Mouse (Mus musculus): ENCODE data around the gene Cobll1.
"Not testable (repeated sequence)": the region's sequence is repeated elsewhere in the genome, so short reads cannot be mapped to it uniquely, and the experiment has no call there.

The Cobll1 gene

DNA sequence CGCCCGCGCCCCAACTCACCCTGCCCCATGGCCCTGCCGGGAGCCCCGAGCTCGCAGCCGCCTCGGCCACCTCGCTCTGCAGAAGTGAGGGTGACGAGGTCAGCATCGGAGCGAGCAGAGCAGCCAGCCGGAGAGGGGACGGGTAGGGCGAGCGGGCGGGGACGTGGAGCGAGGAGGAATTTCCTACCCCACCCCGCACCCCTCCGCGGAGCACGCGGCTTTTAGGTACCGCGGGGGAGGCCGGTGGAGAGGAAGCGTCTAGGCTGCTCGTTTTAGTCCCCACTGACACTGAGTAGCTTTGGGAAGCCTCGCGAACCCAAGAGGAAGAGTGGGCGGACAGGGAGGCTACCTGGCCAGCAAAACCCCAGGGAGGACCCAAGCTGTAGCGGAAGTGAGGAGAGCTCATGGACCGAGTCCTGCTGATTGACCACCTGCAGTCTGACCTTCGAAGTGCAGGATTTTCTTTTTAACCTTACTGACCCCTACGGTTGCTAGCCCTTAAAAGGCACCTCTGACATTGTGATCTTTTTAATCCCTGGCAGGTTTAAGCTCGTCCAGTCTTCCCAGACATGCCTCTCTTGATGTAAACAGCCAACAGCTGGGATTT, at the start of gene Cobll1:
Cobll1 (minus strand) TSS at position 440 of the 607 bp plus-strand sequence.
- no peak for DNase-seq (ENCODE audit: low read depth, low spot score)

DNA sequence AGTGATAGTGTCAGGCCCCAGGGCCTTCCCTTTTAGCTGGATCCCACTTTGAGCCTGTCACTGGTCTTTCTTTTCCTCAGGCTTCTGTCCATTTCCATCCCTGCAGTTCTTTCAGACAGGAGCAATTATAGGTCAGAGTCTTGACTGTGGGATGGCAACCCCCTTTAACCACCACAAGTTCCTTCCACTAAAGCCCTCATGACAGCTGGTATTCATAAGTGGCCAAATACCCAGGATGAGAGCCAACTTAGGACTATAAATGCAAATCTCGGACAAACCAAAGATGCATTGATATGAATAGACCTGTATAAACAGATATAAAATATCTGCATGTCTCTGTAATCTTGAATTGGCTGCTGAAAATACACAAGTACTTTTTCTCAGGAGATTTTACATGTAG, 49.5 kb upstream of the Cobll1 start:
- DNase-seq (ENCODE audit: low read depth, low spot score) = no peak

DNA sequence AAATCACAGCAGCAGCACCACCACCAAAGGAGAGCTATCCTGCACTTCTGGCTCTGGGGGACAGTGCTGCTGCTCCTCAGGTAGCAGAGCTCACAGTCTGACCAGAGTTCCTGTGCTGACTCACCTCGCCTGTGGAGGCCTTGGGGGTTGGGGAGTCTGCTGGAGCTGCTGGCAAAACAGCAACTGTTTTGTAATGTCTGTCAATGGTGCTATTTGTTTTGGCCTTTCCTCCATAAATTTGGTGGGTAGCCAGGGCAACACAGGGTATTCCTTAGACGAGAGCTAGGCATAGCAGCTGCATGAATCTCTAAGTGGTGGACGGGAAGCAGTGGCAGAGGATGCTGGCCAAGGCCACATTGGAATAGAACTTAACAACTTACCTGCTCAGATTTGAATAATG, 46.2 kb upstream of the Cobll1 start:
- DNase-seq (ENCODE audit: low read depth, low spot score) = peak; percentile 70

DNA sequence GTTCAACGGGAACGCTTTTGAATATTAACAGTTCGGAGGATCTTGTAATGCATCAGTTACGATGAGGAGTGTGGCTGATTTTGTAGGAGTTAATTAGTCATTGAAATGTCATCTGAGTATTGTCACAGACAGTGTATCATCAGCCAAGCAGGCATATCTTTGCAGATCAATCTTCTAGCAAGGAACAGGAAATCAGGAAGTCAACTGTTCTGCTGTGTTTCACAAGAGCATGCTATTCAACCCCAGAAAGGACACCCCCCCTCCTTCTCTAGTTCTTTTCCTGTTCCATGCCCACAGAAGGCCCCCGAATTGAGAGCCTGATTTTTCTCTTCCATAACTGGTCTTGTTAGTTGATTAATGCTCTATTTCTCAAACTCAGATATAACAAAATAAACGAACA, 43.8 kb upstream of the Cobll1 start:
- no peak for DNase-seq (ENCODE audit: low read depth, low spot score)

DNA sequence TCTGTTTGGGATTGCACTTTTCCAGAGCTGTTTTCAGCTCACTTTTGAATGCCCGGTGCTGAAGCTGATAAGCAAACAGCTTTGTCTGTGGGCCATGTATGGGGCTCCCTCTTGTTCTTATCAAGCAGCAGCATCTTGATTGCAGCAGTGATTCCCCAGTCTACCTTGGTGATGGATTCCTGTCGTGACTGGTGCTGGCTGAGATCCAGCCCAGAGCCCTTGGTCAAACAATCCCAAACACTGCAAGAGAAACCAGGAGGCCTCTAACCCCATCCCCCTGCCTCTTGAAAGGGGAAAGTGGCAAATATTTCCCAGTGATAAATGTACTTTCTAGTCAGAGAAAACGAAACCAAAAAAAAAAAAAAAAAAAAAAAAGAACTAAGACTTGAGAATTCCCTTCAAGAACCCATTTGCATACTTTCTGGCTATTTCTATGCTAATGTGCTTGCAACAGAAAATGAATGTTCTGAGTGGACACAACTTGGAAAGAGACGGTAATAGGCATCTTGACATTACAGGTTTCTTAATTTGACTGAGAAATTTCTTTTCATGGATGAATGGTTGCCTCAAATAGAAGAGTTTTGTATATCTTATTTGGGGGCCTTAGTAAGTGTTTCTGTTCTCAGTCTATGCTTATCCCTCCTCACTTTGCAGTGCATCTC, 40.0 kb upstream of the Cobll1 start:
- no peak for DNase-seq (ENCODE audit: low read depth, low spot score)

DNA sequence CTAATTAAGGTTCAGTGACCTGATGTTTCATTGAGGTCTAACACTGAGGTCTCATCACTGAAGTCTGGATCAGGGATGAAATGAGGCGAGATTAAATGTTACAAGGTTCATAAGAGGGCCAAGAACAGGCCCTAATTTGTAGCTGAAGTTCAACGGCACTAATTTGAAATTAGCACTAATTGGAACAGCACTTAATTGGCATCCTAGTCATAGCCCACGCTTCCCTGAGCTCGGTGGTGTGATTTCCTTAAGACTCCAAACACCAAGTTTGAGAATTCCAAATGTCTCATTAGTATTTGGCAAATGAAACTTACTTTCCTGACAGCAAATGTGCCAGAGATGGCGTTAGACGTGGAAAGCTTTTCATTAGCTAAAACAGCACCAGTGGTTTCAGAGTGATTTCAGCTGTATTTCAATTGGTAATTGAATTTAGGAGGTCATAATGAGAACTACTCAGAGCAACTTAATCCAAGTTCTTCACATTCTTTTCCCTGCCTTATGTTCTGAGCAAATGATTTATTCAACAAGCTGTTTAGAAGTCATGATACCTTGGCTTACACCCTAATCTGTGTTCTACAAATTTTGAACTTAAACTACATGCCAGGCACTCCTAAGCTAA, 36.3 kb upstream of the Cobll1 start:
- DNase-seq (ENCODE audit: low read depth, low spot score) = peak; percentile 15

DNA sequence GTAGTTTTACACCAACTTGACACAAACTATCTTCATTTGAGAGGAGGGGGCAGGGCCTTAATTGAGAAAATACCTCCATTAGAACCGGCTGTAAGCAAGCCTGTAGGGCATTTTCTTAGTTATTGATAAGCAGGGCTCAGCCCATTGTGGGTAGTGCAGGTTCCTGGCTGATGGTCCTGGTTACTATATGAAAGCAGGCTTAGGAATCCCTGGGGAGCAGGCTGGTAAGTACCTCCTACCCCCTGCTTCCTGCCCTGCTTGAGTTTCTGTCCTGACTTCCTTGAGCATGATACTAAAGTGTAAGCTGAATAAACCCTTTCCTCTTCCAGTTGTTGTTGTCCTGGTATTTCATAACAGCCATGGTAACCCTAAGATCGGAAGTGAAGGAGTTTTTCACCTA, 34.7 kb upstream of the Cobll1 start:
- no peak for DNase-seq (ENCODE audit: low read depth, low spot score)

DNA sequence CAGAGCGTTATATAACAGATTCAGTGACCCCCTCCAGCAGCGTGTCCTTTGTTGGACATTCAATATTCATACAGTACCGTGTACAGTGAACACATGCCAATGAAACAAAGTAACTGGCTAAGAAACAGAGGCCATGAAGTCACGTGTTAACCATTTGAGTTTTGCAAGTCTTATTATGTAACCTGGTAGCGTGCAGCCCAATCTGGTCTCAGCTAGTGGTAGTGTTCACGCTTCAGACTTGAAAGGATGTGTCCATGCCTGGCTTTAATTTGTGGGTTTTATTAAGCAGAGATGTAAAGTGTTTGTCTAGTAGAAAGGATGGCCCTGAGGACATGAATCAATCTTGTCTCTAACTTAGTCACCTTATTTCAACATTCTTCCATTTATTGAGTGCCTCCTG, 29.5 kb upstream of the Cobll1 start:
- DNase-seq (ENCODE audit: low read depth, low spot score) = no peak

DNA sequence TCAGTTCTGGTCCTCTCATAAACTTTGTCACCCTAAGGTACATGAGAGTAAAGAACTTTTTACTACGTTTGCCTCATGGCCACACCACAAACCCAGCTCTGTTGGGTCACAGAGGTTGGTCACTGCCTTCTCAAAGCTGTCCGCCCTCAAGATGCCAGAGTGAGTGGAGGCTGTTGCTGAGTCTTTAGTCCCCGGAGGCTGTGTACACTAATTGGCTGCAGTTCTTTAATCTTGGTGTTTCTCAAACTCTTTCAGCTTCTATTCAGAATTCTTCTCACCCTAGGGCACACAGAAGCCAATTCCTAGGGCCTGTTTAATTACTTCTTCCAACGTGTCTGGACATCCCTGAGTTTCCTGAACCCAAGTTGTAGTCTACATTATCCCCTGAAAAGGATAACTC, 28.6 kb upstream of the Cobll1 start:
- no peak for DNase-seq (ENCODE audit: low read depth, low spot score)

DNA sequence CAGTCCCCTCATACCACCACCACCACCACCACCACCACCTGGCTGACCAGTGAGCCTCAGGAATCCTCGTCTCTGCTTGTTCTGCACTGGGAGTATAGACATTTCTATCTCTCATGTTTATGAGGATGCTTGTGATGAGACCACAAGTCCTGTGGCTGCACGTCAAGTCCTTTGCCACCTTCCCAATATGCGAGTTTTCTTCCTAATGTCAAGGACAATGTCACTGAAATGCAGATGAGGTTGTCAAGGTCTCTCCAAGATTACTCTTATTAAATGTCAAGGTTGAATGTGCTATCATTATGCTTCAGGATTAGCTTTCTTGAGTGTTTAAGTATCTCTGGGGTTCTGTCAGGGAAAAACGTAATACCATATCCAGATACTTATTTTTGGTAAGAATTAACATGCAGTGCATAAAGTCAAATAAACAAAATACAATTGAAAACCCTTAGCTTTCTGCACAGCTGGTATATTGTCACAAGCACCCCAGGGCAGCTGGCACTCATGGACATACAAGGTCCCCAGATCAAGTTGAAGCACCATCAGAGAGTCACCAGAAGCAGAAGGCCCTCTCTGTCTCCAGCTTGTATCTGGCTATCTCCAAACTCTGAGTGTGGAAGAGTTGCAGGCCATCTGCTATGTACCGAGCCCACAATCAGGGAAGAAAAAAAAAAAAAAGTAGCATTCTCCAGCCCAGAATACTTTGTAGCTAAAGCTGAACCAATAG, 27.5 kb upstream of the Cobll1 start:
- no peak for DNase-seq (ENCODE audit: low read depth, low spot score)

DNA sequence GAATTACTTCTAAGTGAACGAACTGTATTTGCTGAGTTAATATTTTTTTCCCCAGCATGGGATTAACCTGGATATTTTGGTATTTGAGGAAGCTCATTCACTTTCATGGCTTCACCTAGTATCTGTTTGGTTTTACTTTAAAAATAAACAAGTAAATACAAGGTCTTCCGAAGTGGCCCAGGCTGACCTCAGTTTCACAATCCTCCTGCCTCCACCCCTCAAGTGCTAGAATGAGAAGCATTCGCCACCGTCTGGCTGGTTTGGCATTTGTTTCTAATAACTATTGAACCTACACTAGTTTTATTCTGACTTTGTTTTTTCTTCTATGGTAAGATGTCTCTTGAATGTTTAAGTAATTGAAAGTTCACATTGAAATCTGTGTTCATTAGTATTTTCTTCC, 23.0 kb upstream of the Cobll1 start:
- no peak for DNase-seq (ENCODE audit: low read depth, low spot score)

DNA sequence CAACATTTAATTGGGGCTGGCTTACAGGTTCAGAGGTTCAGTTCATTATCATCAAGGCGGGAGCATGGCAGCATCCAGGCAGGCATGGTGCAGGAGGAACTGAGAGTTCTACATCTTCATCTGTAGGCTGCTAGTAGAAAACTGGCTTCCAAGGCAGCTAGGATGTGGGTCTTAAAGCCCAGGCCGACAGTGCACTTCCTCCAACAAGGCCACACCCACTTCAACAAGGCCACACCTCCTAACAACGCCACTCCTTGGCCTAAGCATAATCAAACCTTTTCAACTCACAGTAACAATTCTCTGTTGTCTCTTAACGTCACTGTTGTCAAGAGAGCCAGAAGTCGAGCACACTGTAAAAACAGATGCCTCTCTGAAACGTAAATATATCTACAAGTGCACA, 21.6 kb upstream of the Cobll1 start:
- DNase-seq (ENCODE audit: low read depth, low spot score) = not testable (repeated sequence)

DNA sequence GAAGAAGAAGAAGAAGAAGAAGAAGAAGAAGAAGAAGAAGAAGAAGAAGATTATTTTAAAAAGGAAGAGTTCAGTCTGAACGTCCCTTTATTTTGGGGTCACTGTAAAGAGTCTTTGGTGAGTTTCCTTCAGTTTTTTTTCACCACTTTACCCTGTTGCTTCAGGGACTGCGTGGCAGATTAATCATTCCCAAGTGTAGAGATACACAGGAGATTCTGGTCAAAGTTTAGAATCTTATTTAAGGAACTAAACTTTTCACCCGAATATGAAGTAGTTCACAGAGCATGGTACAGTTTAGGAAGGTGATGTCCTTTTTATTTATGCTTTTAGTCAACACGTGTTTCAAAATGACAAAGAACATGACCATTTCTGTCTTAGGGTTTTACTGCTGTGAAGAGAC, 21.2 kb upstream of the Cobll1 start:
- DNase-seq (ENCODE audit: low read depth, low spot score) = no peak

DNA sequence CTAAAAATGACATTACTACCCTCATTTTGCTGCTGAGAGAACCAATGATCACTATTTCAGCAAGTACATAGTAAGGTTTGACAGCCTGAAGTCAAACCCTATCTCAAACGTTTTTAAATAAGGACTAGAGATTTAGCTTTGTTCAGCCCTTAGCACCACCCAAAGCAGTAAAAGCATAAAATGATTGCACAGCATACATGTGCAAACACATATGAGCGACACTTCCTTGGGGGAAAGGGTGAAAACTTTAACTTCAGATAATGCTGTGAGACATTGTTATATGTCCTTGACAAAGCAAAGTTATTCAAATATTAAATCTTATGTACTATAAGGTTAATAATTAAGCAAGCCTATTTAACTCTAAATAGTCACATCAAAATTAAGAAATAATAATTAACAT, 18.2 kb upstream of the Cobll1 start:
- no peak for DNase-seq (ENCODE audit: low read depth, low spot score)

DNA sequence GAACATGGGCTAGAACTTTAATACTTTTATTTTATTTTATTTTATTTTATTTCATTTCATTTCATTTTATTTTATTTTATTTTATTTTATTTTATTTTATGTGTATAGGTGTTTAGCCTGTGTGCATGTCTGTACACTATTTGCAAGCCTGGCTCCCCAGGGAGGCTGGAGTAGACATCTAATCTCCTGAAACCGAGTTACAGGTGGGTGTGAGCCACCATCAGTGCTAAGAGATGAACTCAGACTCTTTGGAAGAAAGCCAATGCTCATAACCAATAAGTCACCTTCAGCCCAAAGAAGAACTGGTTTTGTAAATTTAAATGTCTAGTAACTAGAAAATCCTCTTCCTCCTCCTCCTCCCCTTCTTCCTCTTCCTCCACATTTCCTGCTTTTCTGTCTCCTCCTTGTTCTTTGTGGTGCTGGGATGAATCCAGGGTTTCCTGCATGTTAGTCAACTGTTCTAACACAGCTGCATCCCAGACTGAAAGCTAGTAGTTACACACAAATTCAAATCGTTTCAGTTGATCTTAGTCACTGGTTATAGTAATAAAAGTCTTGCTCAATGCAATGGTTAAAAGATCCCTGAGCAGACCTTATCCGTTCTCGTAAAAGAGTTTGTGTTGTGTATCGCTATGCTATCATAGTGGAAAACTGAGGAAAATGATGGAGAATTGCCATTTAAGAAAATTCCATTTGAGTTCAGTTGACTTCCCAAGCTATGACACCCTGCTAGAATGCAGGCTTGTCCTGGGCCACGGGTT, 17.5 kb upstream of the Cobll1 start:
- no peak for DNase-seq (ENCODE audit: low read depth, low spot score)

DNA sequence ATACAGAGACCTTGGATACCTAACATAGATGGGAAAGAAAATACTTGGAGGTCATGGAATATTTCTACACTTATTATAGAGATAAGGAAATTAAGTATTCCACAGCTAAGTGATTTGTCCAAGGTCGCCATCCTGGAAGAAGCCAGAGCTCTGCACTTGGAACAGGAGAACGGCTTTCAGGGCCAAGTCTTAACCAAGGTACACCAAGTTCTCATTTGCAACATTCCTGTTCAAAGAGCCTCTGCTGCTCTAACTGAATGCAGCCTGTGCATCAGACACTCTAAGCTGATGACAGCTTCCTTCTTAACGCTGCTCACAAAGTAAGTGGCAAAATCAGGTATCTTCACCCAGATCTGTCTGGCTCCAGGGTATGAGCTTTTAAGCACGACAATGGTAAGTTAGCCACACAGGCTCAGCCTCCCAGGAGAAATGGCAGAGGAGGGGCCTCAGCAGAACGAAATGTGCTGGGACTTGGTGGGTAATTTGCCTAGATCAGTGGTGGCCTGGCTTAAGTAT, 11.4 kb upstream of the Cobll1 start:
- no peak for DNase-seq (ENCODE audit: low read depth, low spot score)

DNA sequence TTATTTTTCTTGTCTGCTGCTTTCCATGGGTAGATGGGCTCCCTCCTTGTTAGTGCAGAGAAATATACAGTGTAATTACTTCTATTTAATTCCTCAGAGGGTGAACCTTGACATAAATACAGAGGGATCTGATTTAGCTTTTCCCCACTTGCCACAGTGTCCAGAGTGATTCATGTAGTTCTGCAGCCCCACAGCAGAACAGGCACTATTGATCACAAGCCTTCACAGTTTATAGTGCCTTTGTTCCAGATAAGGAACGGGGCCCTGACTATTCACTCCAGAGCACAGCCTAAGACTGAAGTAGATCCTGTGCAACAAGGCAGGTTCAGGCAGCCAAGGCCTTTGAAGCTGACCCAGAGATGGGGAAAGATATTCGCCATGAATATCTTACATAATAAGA, 10.4 kb upstream of the Cobll1 start:
- DNase-seq (ENCODE audit: low read depth, low spot score) = no peak

DNA sequence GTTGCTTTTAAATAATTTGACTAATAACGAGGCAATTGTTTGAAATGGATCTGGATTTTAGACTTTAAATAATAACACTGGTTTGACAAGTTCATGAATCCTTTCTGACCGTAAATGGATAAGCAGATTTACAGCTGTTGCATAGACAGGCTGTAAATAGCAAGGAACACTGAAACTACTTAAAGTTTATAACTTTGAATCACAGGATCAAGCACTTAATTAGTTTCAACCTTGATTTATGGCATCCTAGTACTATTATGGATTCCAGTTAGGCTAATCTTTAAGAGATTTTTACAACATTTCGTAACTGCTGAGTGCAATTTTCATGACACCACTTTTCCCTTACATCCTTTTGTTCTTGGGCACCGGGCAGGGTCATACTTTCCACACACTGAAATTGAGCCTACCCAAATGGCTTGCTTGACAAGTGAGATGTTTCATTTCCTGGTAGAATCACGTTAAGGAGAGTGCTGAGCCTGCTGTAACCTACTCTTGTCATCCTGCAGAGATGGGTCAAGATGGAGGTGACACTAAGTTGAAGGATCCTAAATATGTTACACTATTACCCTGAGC, 1.1 kb upstream of the Cobll1 start:
- no peak for DNase-seq (ENCODE audit: low read depth, low spot score)

DNA sequence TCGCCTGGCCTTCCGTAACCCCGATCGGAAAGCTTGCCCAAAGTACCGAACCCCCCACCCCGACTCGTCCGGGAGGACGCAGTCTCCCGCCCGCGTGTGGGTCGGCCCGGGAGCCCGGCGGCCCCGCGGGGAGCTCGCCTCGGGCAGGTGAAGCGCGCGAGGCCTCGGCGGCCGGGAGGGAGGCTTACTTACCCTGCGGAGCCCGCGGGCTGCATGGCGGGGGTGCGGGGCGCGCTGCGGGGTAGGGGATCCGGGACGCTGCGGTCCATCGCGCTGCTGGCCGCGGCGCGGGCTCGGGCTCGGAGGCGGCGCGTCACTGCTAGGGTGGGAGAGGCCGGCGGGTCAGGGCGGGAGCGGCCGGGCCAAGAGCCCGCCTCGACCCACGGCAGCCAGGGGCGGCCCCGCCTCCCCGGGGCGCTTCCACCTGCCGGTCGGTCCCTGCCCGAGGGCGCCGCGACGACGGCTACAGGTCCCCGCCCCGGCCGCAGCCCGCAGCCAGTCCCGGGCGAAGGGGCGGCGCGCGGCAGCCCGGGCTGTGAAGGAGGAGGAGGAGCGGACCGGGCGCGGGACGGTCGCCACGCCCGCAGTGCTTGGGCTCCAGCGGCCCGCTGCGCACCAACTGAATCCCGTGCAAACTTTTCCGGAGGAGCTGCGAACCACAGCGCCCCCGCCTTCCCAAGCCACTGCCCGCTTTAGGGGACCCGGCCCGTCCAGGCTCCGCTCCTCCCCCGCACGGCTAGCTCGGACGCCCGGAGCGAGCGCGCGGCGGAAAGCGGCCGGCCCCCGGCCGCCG, 836 bp downstream of the Cobll1 start:
- peak; percentile 75 for DNase-seq (ENCODE audit: low read depth, low spot score)

DNA sequence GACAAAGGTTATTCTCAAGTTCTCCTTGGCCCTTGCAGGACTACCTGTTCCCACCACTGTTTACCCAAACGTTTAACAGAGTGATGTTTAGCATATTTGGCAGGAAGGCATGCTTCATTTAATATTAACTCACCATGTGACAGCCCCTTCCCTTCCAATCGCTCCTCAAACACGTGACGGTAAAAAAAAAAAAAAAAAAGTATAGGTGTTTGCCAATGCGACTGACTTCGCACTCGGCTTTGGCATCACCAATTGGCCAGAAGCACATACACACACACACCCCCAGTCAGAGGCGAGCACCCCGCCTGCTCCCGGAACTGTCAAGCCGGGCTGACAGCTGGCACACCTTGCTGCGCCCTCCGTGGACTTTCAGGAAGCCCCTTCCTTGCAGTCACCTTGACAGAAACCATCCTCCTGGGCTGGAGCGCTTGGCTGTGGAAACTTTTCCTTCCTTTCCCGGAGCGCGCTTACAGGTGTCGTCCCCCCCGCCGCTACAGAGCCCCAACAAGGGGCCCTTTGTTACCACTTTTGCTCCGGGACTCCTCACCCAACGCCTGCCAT, 1.5 kb downstream of the Cobll1 start:
- DNase-seq (ENCODE audit: low read depth, low spot score) = no peak

All from brain, adult 2 months (tissue).